Mouse (Mus musculus): ENCODE measurements around the gene Slc43a1.
"Not testable (repeated sequence)": the region's sequence is repeated elsewhere in the genome, so short reads cannot be mapped to it uniquely, and the experiment has no call there.

Slc43a1 gene

GRCm38 (mm10) chr2:84896686-84897085 lies 58.0 kb downstream of the Slc43a1 start:
- DNase-seq (ENCODE audit: low spot score), result not testable (repeated sequence)

DNA sequence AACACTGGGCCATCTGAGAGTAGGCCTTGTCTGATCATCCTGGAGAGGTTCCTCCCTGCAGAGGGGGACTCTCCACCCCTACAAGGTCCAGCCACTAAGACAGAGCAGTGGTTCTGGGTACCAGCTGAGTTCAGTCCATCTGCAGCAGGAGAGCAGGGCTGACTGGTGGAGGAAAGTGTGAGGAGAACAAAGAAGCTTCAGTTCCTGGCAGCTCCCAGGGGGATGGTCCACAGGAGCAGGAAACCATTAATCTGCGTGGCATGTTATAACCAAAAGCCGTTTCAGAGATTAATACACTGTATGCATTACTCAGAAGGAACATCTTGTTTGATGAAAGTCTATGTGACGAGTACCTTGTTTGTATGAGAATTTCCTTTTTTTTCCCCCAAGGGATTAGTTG lies 74.1 kb downstream of the Slc43a1 start:
- DNase-seq (ENCODE audit: low spot score), result no peak
